ENCODE assay signal across 8 mouse cellular contexts in the genomic region with DNA sequence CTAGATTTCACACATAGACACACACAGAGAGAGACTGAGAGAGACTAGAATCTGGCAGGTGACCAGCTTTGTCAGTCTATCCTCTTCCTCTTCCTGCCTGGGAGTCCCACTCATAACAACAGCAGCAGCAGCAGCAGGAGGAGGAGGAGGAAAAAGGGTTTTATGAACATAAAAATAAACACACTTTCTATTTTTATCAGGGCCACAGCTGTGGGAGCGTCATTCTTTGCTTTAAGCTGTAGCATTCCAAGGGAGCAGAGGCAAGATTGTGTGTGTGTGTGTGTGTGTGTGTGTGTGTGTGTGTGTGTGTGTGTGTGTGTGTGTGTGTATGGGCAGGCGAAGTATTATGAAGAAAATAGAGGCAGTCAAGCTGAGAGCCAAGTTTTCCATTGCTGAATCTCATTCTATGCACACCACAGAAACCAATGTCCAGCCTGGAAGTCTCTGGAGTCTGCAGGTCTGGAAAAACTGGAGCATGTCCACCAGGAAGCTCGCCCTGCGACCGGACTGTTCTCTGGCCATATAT. TPM values are rescaled to one million over a fixed set of nuclear protein-coding genes. Genes with fewer than 3 reads are reported as not detected.
DNase-seq lines count a peak whose midpoint lies in the region; ATAC-seq and TF ChIP-seq lines count a peak whose summit lies in the region.

No protein-coding gene starts in this region.

- WGBS in intestine, embryonic 16.5 days = 56% methylated on average over 5 of the region's 5 CpGs
- WGBS in lung, postnatal 0 days = 29% methylated on average over 5 of the region's 5 CpGs

- H3K9me3 ChIP-seq in intestine, embryonic 16.5 days (ENCODE audit: control insufficient read depth, low read length) = no peaks in the 10 kb centered on the region
- no peaks in the 10 kb centered on the region for H3K9me3 ChIP-seq in lung, postnatal 0 days (ENCODE audit: low read length)

- peak overlapping the region; percentile 72 for H3K27ac ChIP-seq in intestine, embryonic 16.5 days (ENCODE audit: low read length)
- H3K27ac ChIP-seq in lung, postnatal 0 days (ENCODE audit: low read length) = peak overlapping the region; percentile 73

- no peaks in the 10 kb centered on the region for H3K27me3 ChIP-seq in intestine, embryonic 16.5 days (replicated peaks; ENCODE audit: control insufficient read depth, insufficient read depth, low read length)
- H3K27me3 ChIP-seq in lung, postnatal 0 days (replicated peaks; ENCODE audit: insufficient read depth, low read length) = no peaks in the 10 kb centered on the region

- peak; percentile 55; the same call in 1 of the 2 replicates for TF ChIP-seq EP300 in lung, postnatal 0 days (IDR thresholded peaks at IDR 0.05)

- H3K4me1 ChIP-seq in intestine, embryonic 16.5 days (ENCODE audit: control insufficient read depth, insufficient read depth, low read length) = 0 out of 2 replicates have a peak, but pooled peaks cover 5% of the 10 kb centered on the region
- peaks cover 21% of the 10 kb centered on the region for H3K4me1 ChIP-seq in lung, postnatal 0 days (ENCODE audit: insufficient read depth, low read depth, low read length)

- peak; percentile 91 for ATAC-seq in intestine, embryonic 16.5 days
- ATAC-seq in lung, postnatal 0 days = peak; percentile 90

- H3K36me3 ChIP-seq in intestine, embryonic 16.5 days (ENCODE audit: control insufficient read depth, insufficient read depth, low read length) = no peaks in the 10 kb centered on the region
- no peaks in the 10 kb centered on the region for H3K36me3 ChIP-seq in lung, postnatal 0 days (ENCODE audit: insufficient read depth, low read length)

- peak; percentile 23 for DNase-seq in left cerebral cortex, adult 11 months (ENCODE audit: low spot score)
- no peak for DNase-seq in left cerebral cortex, postnatal 4 days
- DNase-seq in gastrocnemius, postnatal 25 days = peak; percentile 32
- DNase-seq in lung, postnatal 0 days (ENCODE audit: low spot score) = peak; percentile 86
- no peak for DNase-seq in yolk sac, embryonic 10.5 days (ENCODE audit: low spot score)
- no peak for DNase-seq in spleen, adult 18-20 months
- no peak for DNase-seq in layer of hippocampus, adult 18-20 months (ENCODE audit: low spot score in 2 of 2)

- no peak overlapping the region for H3K4me2 ChIP-seq in intestine, embryonic 16.5 days (ENCODE audit: low read depth, low read length)
- H3K4me2 ChIP-seq in lung, postnatal 0 days (replicated peaks; ENCODE audit: low read depth, low read length) = no peak overlapping the region

- no peak overlapping the region for H3K4me3 ChIP-seq in intestine, embryonic 16.5 days (ENCODE audit: low read length)
- H3K4me3 ChIP-seq in lung, postnatal 0 days (ENCODE audit: low read depth, low read length) = no peak overlapping the region

- TF ChIP-seq CTCF in lung, postnatal 0 days (IDR thresholded peaks at IDR 0.05) = no peak

- H3K9ac ChIP-seq in intestine, embryonic 16.5 days (ENCODE audit: low read depth, low read length) = no peak overlapping the region
- H3K9ac ChIP-seq in lung, postnatal 0 days (replicated peaks; ENCODE audit: low read depth) = no peak overlapping the region

- intact Hi-C loops in left cerebral cortex, postnatal 4 days (cut with DNase I) = no loop called here

RNA-seq across cellular contexts. Expression of a gene that starts 7.1 kb away (rescaled TPM):
- 1 to 10 TPM; 2.3 to 3.2 TPM for total RNA-seq in left cerebral cortex, postnatal 4 days (2021)
- total RNA-seq in gastrocnemius, postnatal 25 days (2021) = 1 to 10 TPM; 5.2 to 5.9 TPM
- 10.4 TPM in 2 replicates for polyA plus RNA-seq in intestine, embryonic 16.5 days (2015; fragmentation: Nextera tagmentation; extraction: Ambion mirVana)
- polyA plus RNA-seq in lung, postnatal 0 days (2015; fragmentation: Nextera tagmentation; extraction: Ambion mirVana) = 111 and 115 TPM in 2 replicates
- total RNA-seq in layer of hippocampus, adult 18-20 months (2021) = 1 to 10 TPM; 1.1 to 3.5 TPM

Comparison
In these comparisons a context has a peak if more than half of its experiments do, and no peak if none do; other contexts are left out.
1. DNase-seq: peak in left cerebral cortex, adult 11 months (single experiment), gastrocnemius, postnatal 25 days (single experiment) and lung, postnatal 0 days (single experiment); none in left cerebral cortex, postnatal 4 days (single experiment), yolk sac, embryonic 10.5 days (single experiment), spleen, adult 18-20 months (0 of 2) and layer of hippocampus, adult 18-20 months (0 of 2).